Mouse (Mus musculus): Measurements from ENCODE around the gene Zfp217. TPM values are rescaled to one million over a fixed set of nuclear protein-coding genes. Genes with fewer than 3 reads are reported as not detected.

Gene Zfp217
- polyA plus RNA-seq, 1 experiment = 10.4 TPM

DNA sequence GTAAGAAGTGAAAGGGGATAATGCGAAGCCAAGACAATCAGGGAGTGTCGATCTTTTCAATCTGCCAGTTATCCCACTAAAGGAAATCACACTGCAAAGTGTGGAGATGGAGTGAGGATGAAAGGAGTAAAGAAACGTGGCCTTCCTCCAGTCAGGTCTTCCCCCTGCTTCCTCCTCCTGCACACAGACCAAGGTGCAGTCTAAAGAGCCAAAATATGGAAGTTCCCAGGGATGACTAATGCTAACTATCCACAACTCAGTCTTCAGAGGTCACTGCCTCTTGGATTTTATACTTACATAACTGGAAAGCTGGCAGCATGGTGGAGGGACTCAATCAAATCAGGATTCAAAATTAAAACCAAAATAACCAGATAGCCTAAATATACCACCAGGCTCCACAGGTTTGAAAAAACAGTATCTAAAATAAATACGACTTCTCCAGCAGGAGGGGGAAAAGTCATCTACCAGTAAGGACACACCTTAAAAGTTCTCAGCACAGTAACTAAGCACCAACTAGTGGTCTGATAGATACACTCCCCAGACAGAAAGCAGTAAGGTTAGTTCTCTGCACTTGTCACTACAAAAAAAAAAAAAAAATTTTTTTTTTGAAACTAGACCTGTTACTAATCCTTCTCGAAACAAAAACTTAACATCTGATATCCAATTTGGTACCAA is 18.5 kb downstream of the Zfp217 start:
- 9% methylated on average over 5 of the region's 5 CpGs for WGBS
- Histone ChIP-seq H3K27me3 (ENCODE audit: control insufficient read depth, insufficient read depth, low read length) (no peaks in the 10 kb centered on the region), H3K36me3 (ENCODE audit: control insufficient read depth, insufficient read depth, low read length) (peaks cover 1% of the 10 kb centered on the region; the same call in 1 of the 2 replicates), H3K27ac (ENCODE audit: insufficient read depth, low read depth, low read length) (peak overlapping the region; percentile 94), H3K4me3 (ENCODE audit: low read depth, low read length) (peak overlapping the region; percentile 95), H3K4me1 (ENCODE audit: control insufficient read depth, insufficient read depth, insufficient read length, low read length) (peaks cover 29% of the 10 kb centered on the region)
- TF ChIP-seq CTCF (IDR thresholded peaks at IDR 0.05; ENCODE audit: extremely low read depth, insufficient read length, insufficient replicate concordance, low read depth, low read length) = no peak
- TF ChIP-seq POLR2A (IDR thresholded peaks at IDR 0.05; ENCODE audit: low read depth, low read length) = no peak

DNA sequence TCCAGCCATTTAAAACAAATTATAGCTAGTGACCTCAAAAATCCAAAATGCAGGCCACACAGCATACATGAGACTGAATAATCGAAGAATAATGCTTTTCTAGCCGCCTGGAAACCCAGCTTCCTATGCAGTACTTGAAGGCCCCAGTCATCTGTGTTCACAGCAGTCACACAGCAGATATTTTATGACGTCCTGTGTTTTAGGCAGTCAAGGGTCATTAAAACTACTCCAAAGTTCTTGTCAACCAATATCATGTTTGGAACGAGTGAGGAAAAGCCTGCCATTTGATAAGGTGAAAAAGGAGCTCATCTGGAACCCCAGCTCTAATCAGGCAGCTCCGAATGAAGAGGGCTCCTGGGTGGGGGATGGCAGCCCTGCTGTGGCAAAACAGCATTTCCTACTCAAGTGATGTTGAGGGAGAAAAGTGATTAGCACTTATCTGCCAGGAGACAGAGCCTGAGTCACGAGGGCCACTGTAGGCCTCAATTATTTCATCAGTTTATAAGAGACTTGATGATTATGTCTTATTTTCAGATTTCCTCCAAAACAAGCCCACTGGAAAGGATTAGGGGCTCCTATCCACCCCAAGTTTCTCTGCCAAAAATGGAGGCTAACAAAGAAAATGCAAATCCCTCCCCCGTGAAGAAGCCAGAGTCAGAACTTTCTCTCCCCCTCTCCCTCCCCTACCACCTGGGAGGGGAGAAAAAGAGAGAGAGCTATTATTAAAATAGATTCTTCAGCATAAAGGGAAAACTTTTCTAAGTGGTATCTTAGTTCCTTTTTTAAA is 19.2 kb downstream of the Zfp217 start:
- peaks cover 1% of the 10 kb centered on the region; the same call in 1 of the 2 replicates for H3K36me3 ChIP-seq (ENCODE audit: control insufficient read depth, insufficient read depth, low read length)
- peak overlapping the region; percentile 59 for H3K27ac ChIP-seq (ENCODE audit: insufficient read depth, low read depth, low read length)
- no peak for TF ChIP-seq CTCF (IDR thresholded peaks at IDR 0.05; ENCODE audit: extremely low read depth, insufficient read length, insufficient replicate concordance, low read depth, low read length)
- peaks cover 29% of the 10 kb centered on the region for H3K4me1 ChIP-seq (ENCODE audit: control insufficient read depth, insufficient read depth, insufficient read length, low read length)
- no peak overlapping the region for H3K4me3 ChIP-seq (ENCODE audit: low read depth, low read length)
- 17% methylated on average over 7 of the region's 7 CpGs for WGBS
- no peaks in the 10 kb centered on the region for H3K27me3 ChIP-seq (ENCODE audit: control insufficient read depth, insufficient read depth, low read length)

DNA sequence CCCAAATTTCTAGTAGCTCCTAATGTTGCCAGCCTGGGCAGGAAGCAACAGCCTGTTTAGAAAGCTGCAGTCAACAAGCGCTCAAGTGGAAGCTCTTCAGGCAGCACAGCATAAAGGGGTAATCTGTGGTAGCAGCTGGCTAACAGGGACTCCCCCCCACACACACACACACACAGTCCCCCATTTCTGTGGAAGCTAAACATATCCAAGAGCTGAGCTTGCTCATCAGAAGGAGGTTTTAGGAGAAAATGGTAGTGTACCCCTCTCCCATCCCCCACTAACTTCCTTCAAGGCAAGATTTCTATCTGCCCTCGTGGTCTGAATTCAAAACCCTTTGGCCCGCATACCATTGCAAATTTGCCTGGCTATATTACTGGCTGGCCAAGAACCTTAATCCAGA is 20.4 kb downstream of the Zfp217 start:
- no peak overlapping the region for H3K4me3 ChIP-seq (ENCODE audit: low read depth, low read length)
- TF ChIP-seq CTCF (IDR thresholded peaks at IDR 0.05; ENCODE audit: extremely low read depth, insufficient read length, insufficient replicate concordance, low read depth, low read length) = no peak
- TF ChIP-seq POLR2A (IDR thresholded peaks at IDR 0.05; ENCODE audit: low read depth, low read length) = no peak
- WGBS = 27% methylated on average over 3 of the region's 3 CpGs
- H3K27ac ChIP-seq (ENCODE audit: insufficient read depth, low read depth, low read length) = peak overlapping the region; percentile 54
- no peaks in the 10 kb centered on the region for H3K27me3 ChIP-seq (ENCODE audit: control insufficient read depth, insufficient read depth, low read length)
- peaks cover 4% of the 10 kb centered on the region; the same call in 1 of the 2 replicates for H3K36me3 ChIP-seq (ENCODE audit: control insufficient read depth, insufficient read depth, low read length)
- H3K4me1 ChIP-seq (ENCODE audit: control insufficient read depth, insufficient read depth, insufficient read length, low read length) = peaks cover 33% of the 10 kb centered on the region

DNA sequence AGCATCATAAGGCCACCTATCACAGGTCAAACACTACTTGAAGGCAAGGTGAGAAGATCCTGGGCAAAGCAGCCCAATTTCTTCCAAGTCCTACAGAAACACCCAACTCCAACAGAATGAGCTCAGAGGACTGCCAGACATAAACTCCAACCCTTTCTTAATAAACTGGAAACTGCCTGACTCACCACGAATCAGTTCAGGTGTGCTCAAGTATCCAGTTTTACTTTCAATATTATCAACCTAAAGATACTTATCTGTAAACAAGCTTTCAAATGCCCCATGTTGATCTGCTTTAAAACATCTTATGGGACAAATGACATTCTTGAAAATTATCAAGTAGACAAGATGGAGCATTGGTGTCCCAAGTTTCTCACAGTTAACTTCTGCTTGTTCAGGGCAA is 21.6 kb downstream of the Zfp217 start:
- 13% methylated on average over 1 of the region's 1 CpGs for WGBS
- H3K27me3 ChIP-seq (ENCODE audit: control insufficient read depth, insufficient read depth, low read length) = no peaks in the 10 kb centered on the region
- peak overlapping the region; percentile 35 for H3K27ac ChIP-seq (ENCODE audit: insufficient read depth, low read depth, low read length)
- H3K36me3 ChIP-seq (ENCODE audit: control insufficient read depth, insufficient read depth, low read length) = peaks cover 5% of the 10 kb centered on the region; the same call in 1 of the 2 replicates
- H3K4me1 ChIP-seq (ENCODE audit: control insufficient read depth, insufficient read depth, insufficient read length, low read length) = peaks cover 39% of the 10 kb centered on the region
- no peak for TF ChIP-seq POLR2A (IDR thresholded peaks at IDR 0.05; ENCODE audit: low read depth, low read length)
- no peak for TF ChIP-seq CTCF (IDR thresholded peaks at IDR 0.05; ENCODE audit: extremely low read depth, insufficient read length, insufficient replicate concordance, low read depth, low read length)
- no peak overlapping the region for H3K4me3 ChIP-seq (ENCODE audit: low read depth, low read length)

GRCm38 (mm10) chr2:170122197-170122596 is 25.7 kb downstream of the Zfp217 start:
- Histone ChIP-seq H3K36me3 (ENCODE audit: control insufficient read depth, insufficient read depth, low read length) (peaks cover 42% of the 10 kb centered on the region), H3K27me3 (ENCODE audit: control insufficient read depth, insufficient read depth, low read length) (no peaks in the 10 kb centered on the region), H3K4me1 (ENCODE audit: control insufficient read depth, insufficient read depth, insufficient read length, low read length) (peaks cover 38% of the 10 kb centered on the region), H3K4me3 (ENCODE audit: low read depth, low read length) (no peak overlapping the region), H3K27ac (ENCODE audit: insufficient read depth, low read depth, low read length) (no peak overlapping the region; the same call in 1 of the 2 replicates)
- WGBS = 26% methylated on average over 7 of the region's 7 CpGs
- TF ChIP-seq CTCF (IDR thresholded peaks at IDR 0.05; ENCODE audit: extremely low read depth, insufficient read length, insufficient replicate concordance, low read depth, low read length) = no peak
- TF ChIP-seq POLR2A (IDR thresholded peaks at IDR 0.05; ENCODE audit: low read depth, low read length) = no peak

- 80% methylated on average over 19 of the region's 19 CpGs for whole genome bisulfite sequencing
- Histone ChIP-seq H3K4me1 (ENCODE audit: control insufficient read depth, insufficient read depth, insufficient read length, low read length) (peaks cover 25% of the 10 kb centered on the region), H3K4me3 (ENCODE audit: low read depth, low read length) (no peak overlapping the region), H3K36me3 (ENCODE audit: control insufficient read depth, insufficient read depth, low read length) (peaks cover 47% of the 10 kb centered on the region), H3K27me3 (ENCODE audit: control insufficient read depth, insufficient read depth, low read length) (no peaks in the 10 kb centered on the region), H3K27ac (ENCODE audit: insufficient read depth, low read depth, low read length) (no peak overlapping the region)
- no peak for TF ChIP-seq POLR2A (IDR thresholded peaks at IDR 0.05; ENCODE audit: low read depth, low read length)
Observed at GRCm38 (mm10) chr2:170120139-170121027, 27.5 kb downstream of the Zfp217 start.
